Mouse (Mus musculus) hematopoietic multipotent progenitor cell, adult 10-12 weeks (in vitro differentiated cells): ENCODE measurements around the gene Rap1a. TPM values are rescaled to one million over a fixed set of nuclear protein-coding genes. Genes with fewer than 3 reads are reported as not detected.

ENCODE experiments used
- polyA plus RNA-seq: library from polyadenylated mRNA; stranded (reverse); fragments of >175 nt; gene quantifications from 2 replicates; pipeline ENCODE4 v1.2.3, GENCODE M21; 2012; ENCODE audit warnings: low replicate concordance

Rap1a gene
- 13.7 and 35.1 TPM in 2 replicates for polyA plus RNA-seq

DNA sequence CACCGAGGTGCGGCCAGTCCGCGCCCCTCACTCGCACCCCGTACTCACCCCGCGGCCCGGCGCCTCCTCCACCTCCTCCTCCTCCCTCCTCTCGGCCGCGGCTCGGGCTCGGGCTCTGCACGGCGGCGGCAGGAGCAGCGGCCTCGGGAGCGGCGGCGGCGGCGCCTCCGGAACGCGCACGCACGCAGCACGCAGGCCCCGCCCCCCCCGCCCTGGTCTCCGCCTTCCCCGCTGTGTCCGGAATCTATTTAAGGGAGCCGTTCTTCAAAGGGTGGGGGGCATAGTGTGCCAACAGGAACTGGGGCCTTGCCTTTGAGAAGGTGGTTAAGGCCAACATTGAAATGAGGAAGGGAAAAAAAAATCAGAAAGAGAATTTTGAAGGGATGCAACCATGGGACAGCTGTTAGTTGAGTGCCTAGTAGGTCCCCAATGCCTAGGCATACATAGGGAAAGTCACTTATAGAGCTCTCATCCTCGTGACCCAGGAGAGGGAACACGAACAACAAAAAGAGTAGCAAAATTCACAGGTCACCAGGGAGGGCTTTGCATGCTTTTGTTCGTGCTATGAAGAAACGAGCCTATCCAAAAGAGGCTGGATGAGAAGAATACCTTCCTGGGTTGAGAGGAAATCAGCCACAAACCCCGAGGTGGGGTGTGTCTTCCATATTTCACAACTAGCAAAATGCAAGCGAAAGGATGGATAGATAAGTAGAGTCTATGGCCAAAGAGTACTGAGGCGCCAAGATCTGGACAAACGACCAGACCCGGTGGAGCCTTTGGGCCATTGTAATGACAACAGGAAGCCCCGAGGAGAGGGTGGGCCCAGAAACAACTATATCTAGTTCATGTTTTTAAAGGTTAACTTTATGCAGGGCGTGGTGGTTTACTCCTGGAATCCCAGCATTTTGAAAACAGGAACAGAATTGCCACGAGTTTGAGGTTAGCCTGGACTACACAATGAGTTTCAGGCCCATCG lies at the start of gene Rap1a:
Gene Rap1a, minus strand, starts transcription at position 146 of the 976 bp plus-strand sequence.

DNA sequence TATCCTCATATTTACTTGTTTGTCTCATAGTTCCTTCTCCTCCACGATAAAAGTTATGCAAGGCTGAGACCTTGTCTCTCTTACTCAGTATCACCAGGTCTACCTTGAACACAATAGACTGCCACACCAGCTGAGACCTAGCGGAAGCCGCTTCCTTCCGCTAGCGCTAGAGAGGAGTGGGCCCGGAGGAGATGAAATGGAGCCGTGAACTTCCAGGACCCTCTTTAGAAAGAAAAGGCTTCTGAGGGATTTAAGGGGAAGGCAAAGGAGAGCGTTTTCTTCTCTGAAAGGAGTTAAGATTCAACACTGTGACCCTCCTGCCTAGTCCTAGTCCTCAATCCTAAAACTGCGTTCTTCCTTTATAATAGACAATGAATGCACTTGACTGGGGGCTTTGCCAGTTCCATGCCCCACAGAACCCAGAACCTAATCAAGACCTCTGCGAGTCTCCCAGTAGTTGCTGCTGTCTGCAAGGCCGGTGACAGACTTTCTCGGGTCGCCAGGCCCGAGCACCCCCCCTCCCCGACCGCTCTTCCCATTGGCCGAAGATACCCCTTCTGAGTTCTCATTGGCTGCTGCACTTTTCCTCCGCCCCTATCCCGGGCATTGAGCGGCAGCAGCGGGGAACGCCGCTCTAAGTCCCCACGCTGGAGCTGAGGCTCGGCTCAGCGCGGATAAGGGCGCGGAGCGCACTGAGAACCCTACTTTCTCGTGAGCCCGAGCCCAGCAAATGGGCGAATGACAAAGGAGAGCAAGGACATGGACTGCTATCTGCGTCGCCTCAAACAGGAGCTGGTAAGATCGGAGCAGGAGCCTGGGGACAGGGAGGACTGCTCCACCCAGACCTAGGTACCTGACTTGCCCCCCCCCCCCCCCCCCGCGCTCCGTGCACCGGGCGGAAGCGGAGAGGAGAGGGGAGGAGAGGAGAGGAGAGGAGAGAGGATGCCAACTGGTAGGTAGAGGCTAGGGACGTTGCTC lies 96.8 kb downstream of the Rap1a start, which contains the start of gene Inka2:
Gene Inka2, plus strand, starts transcription at position 569 of the 978 bp plus-strand sequence.

DNA sequence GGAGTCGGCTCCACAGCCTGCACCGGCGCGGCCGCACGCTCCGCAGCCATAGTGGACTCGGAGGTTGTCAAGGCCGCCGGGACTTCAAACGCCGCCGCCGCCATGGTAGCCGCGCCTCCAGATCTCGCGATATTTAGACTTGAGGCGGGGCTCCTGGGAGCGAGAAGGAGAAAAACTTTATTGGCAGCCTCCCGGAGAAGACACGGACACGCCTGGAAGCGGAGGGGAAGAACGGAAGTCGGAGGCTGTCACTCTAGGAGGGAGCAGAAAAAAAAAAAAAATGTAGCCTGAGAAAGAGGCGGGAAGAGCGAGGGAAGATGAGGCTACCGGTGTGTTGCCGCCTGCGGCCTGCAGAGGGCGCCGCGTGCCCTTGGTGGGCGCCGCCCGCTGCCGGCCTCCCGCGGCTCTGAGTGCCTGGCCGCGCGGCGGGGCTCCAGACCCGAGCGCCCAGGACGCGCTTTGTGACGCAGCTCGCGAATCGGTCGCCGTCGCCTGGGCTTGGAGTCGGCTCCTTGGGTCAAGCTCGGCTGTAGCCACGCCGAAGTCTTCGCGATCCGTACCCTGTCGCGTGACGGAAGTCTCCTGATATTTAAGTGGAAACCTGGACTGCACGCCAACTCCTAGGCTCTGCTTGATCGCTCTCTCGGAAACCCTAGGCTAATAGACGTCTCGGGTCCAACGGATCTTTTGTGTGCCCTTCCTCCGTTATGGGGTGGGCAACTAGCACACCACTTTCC lies 113.6 kb downstream of the Rap1a start, which contains the start of gene Ddx20:
Gene Ddx20, minus strand, starts transcription at position 251 of the 737 bp plus-strand sequence.

Other genes with a start within 250 kb of the Rap1a start
- 7.0 and 10.0 TPM in 2 replicates for gene Ddx20, start 113.8 kb downstream of the Rap1a start, polyA plus RNA-seq
- gene Inka2, start 96.7 kb downstream of the Rap1a start, polyA plus RNA-seq, result 0.74 and 0.77 TPM in 2 replicates
- 0.16 and 0.17 TPM in 2 replicates for gene Adora3, start 69.5 kb upstream of the Rap1a start, polyA plus RNA-seq
- gene Tmigd3, start 69.6 kb upstream of the Rap1a start, polyA plus RNA-seq, result not detected in 2 replicates
- 6.1 and 7.3 TPM in 2 replicates for gene I830077J02Rik, start 131.3 kb upstream of the Rap1a start, polyA plus RNA-seq
- 20.7 and 70.2 TPM in 2 replicates for gene Wdr77, start 158.0 kb upstream of the Rap1a start, polyA plus RNA-seq
- 70.9 and 86.6 TPM in 2 replicates for gene Atp5f1, start 158.8 kb upstream of the Rap1a start, polyA plus RNA-seq
- gene Ovgp1, start 172.4 kb upstream of the Rap1a start, polyA plus RNA-seq, result 1.5 and 2.3 TPM in 2 replicates
- not detected in 2 replicates for gene Pifo, start 213.3 kb upstream of the Rap1a start, polyA plus RNA-seq
- gene Chil5, start 231.5 kb upstream of the Rap1a start, polyA plus RNA-seq, result 0.25 TPM in 1 of 2 replicates, not detected in the other